ENCODE assay signal across 12 mouse cellular contexts in genomic region chr3:107750775-107751540, GRCm38 (mm10). TPM values are rescaled to one million over a fixed set of nuclear protein-coding genes. Genes with fewer than 3 reads are reported as not detected.
A peak's percentile ranks its signal among the peaks of the same experiment; 100 is the strongest.
DNase-seq lines count a peak whose midpoint lies in the region; ATAC-seq and TF ChIP-seq lines count a peak whose summit lies in the region.
"Had no signal": no experiment of that assay in that cellular context is flagged by ENCODE, and none has a peak within 500 bp of the region (broad histone marks: within the 10 kb centered on the region; RNA-seq: fewer than 3 reads in every experiment).

No protein-coding gene starts in this region.

- TF ChIP-seq RAD21 in CH12.LX (IDR thresholded peaks at IDR 0.05; ENCODE audit: low read depth, low read length), result no peak

- in situ Hi-C loops in CH12.LX (cut with MboI; ENCODE audit: low pct_ligation_motif_present, low pct_unique_long_range_greater_than_20kb, low sequenced_read_pairs), result loop anchor here (10.0 kb wide), 1 partner anchor 46 kb away; no protein-coding TSS in a partner anchor

- dilution Hi-C loops in CH12.LX (cut with MboI; ENCODE audit: extremely low pct_ligation_motif_present, extremely low pct_unique_long_range_greater_than_20kb, low sequenced_read_pairs), result no loop called here

- no peaks in the 10 kb centered on the region for H3K4me1 ChIP-seq in heart, embryonic 12.5 days (replicated peaks)
- peaks cover 7 to 56% of the 10 kb centered on the region in 2 experiments for H3K4me1 ChIP-seq in CH12.LX (ENCODE audit: control insufficient read depth in 1 of 2, insufficient read depth in 2 of 2)
- peaks cover 15% of the 10 kb centered on the region; the same call in 1 of the 2 replicates for H3K4me1 ChIP-seq in limb, embryonic 10.5 days
- peaks cover 6% of the 10 kb centered on the region; the same call in 1 of the 2 replicates for H3K4me1 ChIP-seq in intestine, embryonic 16.5 days (ENCODE audit: control insufficient read depth, insufficient read depth, low read length)
- H3K4me1 ChIP-seq in liver, embryonic 11.5 days (replicated peaks; ENCODE audit: control insufficient read depth, insufficient read depth, low read length), result no peaks in the 10 kb centered on the region

- H3K27ac ChIP-seq in heart, embryonic 12.5 days (ENCODE audit: poor library complexity, severe bottlenecking), result no peak overlapping the region
- H3K27ac ChIP-seq in CH12.LX (ENCODE audit: insufficient read depth, low read depth), result no peak overlapping the region
- H3K27ac ChIP-seq in limb, embryonic 10.5 days, result peak overlapping the region; percentile 39; the same call in 1 of the 2 replicates
- H3K27ac ChIP-seq in intestine, embryonic 16.5 days (ENCODE audit: low read length), result no peak overlapping the region
- H3K27ac ChIP-seq in liver, embryonic 11.5 days (ENCODE audit: low read depth, low read length), result no peak overlapping the region
- H3K27ac ChIP-seq: liver, embryonic 15.5 days had no signal

- no peaks in the 10 kb centered on the region for H3K9me3 ChIP-seq in heart, embryonic 12.5 days (replicated peaks)
- H3K9me3 ChIP-seq in CH12.LX (replicated peaks; ENCODE audit: low read length), result no peaks in the 10 kb centered on the region
- H3K9me3 ChIP-seq in limb, embryonic 10.5 days (replicated peaks), result no peaks in the 10 kb centered on the region
- H3K9me3 ChIP-seq in intestine, embryonic 16.5 days (ENCODE audit: control insufficient read depth, low read length), result no peaks in the 10 kb centered on the region
- no peaks in the 10 kb centered on the region for H3K9me3 ChIP-seq in liver, embryonic 11.5 days (ENCODE audit: control insufficient read depth, low read length)
- H3K9me3 ChIP-seq: G1E; liver, embryonic 15.5 days had no signal

- peaks cover 77% of the 10 kb centered on the region for H3K36me3 ChIP-seq in heart, embryonic 12.5 days
- peaks cover 3 to 97% of the 10 kb centered on the region in 2 experiments for H3K36me3 ChIP-seq in CH12.LX (replicated peaks in 1 of 2; ENCODE audit: control insufficient read depth in 1 of 2, insufficient read depth in 1 of 2, low read length in 1 of 2)
- H3K36me3 ChIP-seq in limb, embryonic 10.5 days, result peaks cover 34% of the 10 kb centered on the region
- 0 out of 2 replicates have a peak, but pooled peaks cover 9% of the 10 kb centered on the region for H3K36me3 ChIP-seq in intestine, embryonic 16.5 days (ENCODE audit: control insufficient read depth, insufficient read depth, low read length)
- peaks cover 10% of the 10 kb centered on the region; the same call in 1 of the 2 replicates for H3K36me3 ChIP-seq in liver, embryonic 11.5 days (ENCODE audit: control insufficient read depth, insufficient read depth, low read length)
- H3K36me3 ChIP-seq: G1E had no signal

- no peaks in the 10 kb centered on the region for H3K27me3 ChIP-seq in heart, embryonic 12.5 days (replicated peaks)
- no peaks in the 10 kb centered on the region for H3K27me3 ChIP-seq in CH12.LX (replicated peaks)
- H3K27me3 ChIP-seq in limb, embryonic 10.5 days (ENCODE audit: low read depth, poor library complexity, severe bottlenecking), result peaks cover 3% of the 10 kb centered on the region; the same call in 1 of the 2 replicates
- 0 out of 2 replicates have a peak, but pooled peaks cover 3% of the 10 kb centered on the region for H3K27me3 ChIP-seq in intestine, embryonic 16.5 days (replicated peaks; ENCODE audit: control insufficient read depth, insufficient read depth, low read length)
- H3K27me3 ChIP-seq in liver, embryonic 11.5 days (replicated peaks; ENCODE audit: control insufficient read depth, insufficient read depth, low read length), result no peaks in the 10 kb centered on the region
- H3K27me3 ChIP-seq: liver, embryonic 15.5 days had no signal

- WGBS in heart, embryonic 12.5 days, result 70% methylated on average over 9 of the region's 9 CpGs
- WGBS in limb, embryonic 10.5 days, result 78% methylated on average over 9 of the region's 9 CpGs
- WGBS in intestine, embryonic 16.5 days, result 62% methylated on average over 9 of the region's 9 CpGs
- 64% methylated on average over 9 of the region's 9 CpGs for WGBS in liver, embryonic 11.5 days

- TF ChIP-seq CTCF in CH12.LX (conservative IDR thresholded peaks at IDR 0.05 in 1 of 2, IDR thresholded peaks at IDR 0.05 in 1 of 2; ENCODE audit: low read depth in 2 of 2, low read length in 2 of 2), result no peak

- no peak for ATAC-seq in heart, embryonic 12.5 days (ENCODE audit: insufficient number of reproducible peaks, low FRiP score)
- ATAC-seq in intestine, embryonic 16.5 days, result no peak
- no peak for ATAC-seq in liver, embryonic 11.5 days (replicated peaks; ENCODE audit: low FRiP score)

- H3K4me3 ChIP-seq in heart, embryonic 12.5 days, result no peak overlapping the region
- no peak overlapping the region for H3K4me3 ChIP-seq in CH12.LX (replicated peaks in 1 of 3; ENCODE audit: low read depth in 2 of 3, low read length in 2 of 3, poor library complexity in 1 of 3)
- no peak overlapping the region for H3K4me3 ChIP-seq in limb, embryonic 10.5 days
- no peak overlapping the region for H3K4me3 ChIP-seq in intestine, embryonic 16.5 days (ENCODE audit: low read length)
- H3K4me3 ChIP-seq in liver, embryonic 11.5 days (ENCODE audit: low read depth, low read length), result no peak overlapping the region
- H3K4me3 ChIP-seq: liver, embryonic 15.5 days had no signal

- no peaks in the 10 kb centered on the region for H3K79me2 ChIP-seq in CH12.LX (replicated peaks; ENCODE audit: control insufficient read depth, extremely low read depth, insufficient read depth, poor library complexity, severe bottlenecking)

- TF ChIP-seq POLR2A in CH12.LX (IDR thresholded peaks at IDR 0.05; ENCODE audit: low read depth, low read length), result no peak

- no peak overlapping the region for H3K4me2 ChIP-seq in heart, embryonic 12.5 days
- H3K4me2 ChIP-seq in CH12.LX (ENCODE audit: insufficient read depth, low read depth, poor library complexity, severe bottlenecking), result no peak overlapping the region
- no peak overlapping the region for H3K4me2 ChIP-seq in intestine, embryonic 16.5 days (ENCODE audit: low read depth, low read length)
- no peak overlapping the region for H3K4me2 ChIP-seq in liver, embryonic 11.5 days
- H3K4me2 ChIP-seq: liver, embryonic 15.5 days; midbrain, embryonic 11.5 days had no signal

- no peak for TF ChIP-seq EP300 in CH12.LX (IDR thresholded peaks at IDR 0.05; ENCODE audit: low read length)

- peak; percentile 94 for DNase-seq in heart, adult 11 months
- DNase-seq in CH12.LX (ENCODE audit: extremely low read depth), result peak; percentile 34
- peak; percentile 59 for DNase-seq in cerebellum, adult 11 months
- DNase-seq in limb, embryonic 10.5 days (ENCODE audit: low spot score), result no peak
- no peak for DNase-seq in liver, embryonic 11.5 days (ENCODE audit: low spot score)
- DNase-seq in kidney, postnatal 10 days, result no peak
- DNase-seq: heart, postnatal 4 days had no signal

- no peak overlapping the region for H3K9ac ChIP-seq in heart, embryonic 12.5 days
- H3K9ac ChIP-seq in CH12.LX (ENCODE audit: insufficient read depth, low read depth), result no peak overlapping the region
- H3K9ac ChIP-seq in intestine, embryonic 16.5 days (ENCODE audit: low read depth, low read length), result no peak overlapping the region
- H3K9ac ChIP-seq in liver, embryonic 11.5 days (ENCODE audit: low read depth, low read length), result no peak overlapping the region
- H3K9ac ChIP-seq: liver, embryonic 15.5 days had no signal

TF ChIP-seq in CH12.LX, 34 proteins besides CTCF, POLR2A, EP300 and RAD21:
- TF ChIP-seq ZMIZ1 (IDR thresholded peaks at IDR 0.05; ENCODE audit: low read depth, low read length), result no peak
- TF ChIP-seq MAFK (IDR thresholded peaks at IDR 0.05; ENCODE audit: insufficient replicate concordance, low read length), result peak; percentile 79
- no peak for TF ChIP-seq TBP (conservative IDR thresholded peaks at IDR 0.05; ENCODE audit: low read depth, low read length)
- TF ChIP-seq ZKSCAN1 (IDR thresholded peaks at IDR 0.05; ENCODE audit: borderline replicate concordance, low read depth, low read length), result no peak
- no peak for TF ChIP-seq BHLHE40 (IDR thresholded peaks at IDR 0.05; ENCODE audit: low read depth, low read length)
- TF ChIP-seq MAX (IDR thresholded peaks at IDR 0.05; ENCODE audit: low read length), result no peak
- 0 out of 2 replicates have a peak, but pooled peaks have one; percentile 8 for TF ChIP-seq ETS1 (conservative IDR thresholded peaks at IDR 0.05; ENCODE audit: low read depth, low read length)
- no peak for TF ChIP-seq RCOR1 (conservative IDR thresholded peaks at IDR 0.05; ENCODE audit: low read depth, low read length)

RNA-seq across cellular contexts. Expression of gene Csf1, which starts 9.3 kb away (rescaled TPM):
- polyA plus RNA-seq in heart, embryonic 12.5 days (2016; fragmentation: Nextera tagmentation; extraction: Ambion mirVana), result 12.7 and 12.8 TPM in 2 replicates
- 2.5 and 3.4 TPM in 2 replicates for total RNA-seq in CH12.LX (2012; rRNA removed)
- 2.9 and 3.4 TPM in 2 replicates for total RNA-seq in CH12.LX (2014; rRNA removed)
- 15.0 and 17.4 TPM in 2 replicates for polyA plus RNA-seq in CH12.LX (2012; ENCODE audit: insufficient read length, low read depth)
- polyA plus RNA-seq in limb, embryonic 10.5 days (2016; fragmentation: Nextera tagmentation; extraction: Ambion mirVana), result 3.4 and 4.6 TPM in 2 replicates
- 11.8 and 13.9 TPM in 2 replicates for polyA plus RNA-seq in intestine, embryonic 16.5 days (2015; fragmentation: Nextera tagmentation; extraction: Ambion mirVana)
- 10.7 TPM in 2 replicates for polyA plus RNA-seq in liver, embryonic 11.5 days (2014; fragmentation: Nextera tagmentation; extraction: Ambion mirVana)

RNA-seq across cellular contexts. Expression of gene Ahcyl1, which starts 54.6 kb away (rescaled TPM):
- polyA plus RNA-seq in heart, embryonic 12.5 days (2016; fragmentation: Nextera tagmentation; extraction: Ambion mirVana), result 69.3 and 74.0 TPM in 2 replicates
- total RNA-seq in CH12.LX (2012; rRNA removed) (27.3 and 31.3 TPM in 2 replicates), CH12.LX (2014; rRNA removed) (22.7 and 32.5 TPM in 2 replicates)
- 83.4 and 86.4 TPM in 2 replicates for polyA plus RNA-seq in CH12.LX (2012; ENCODE audit: insufficient read length, low read depth)
- 83.4 and 98.2 TPM in 2 replicates for polyA plus RNA-seq in limb, embryonic 10.5 days (2016; fragmentation: Nextera tagmentation; extraction: Ambion mirVana)
- 43.6 and 63.5 TPM in 2 replicates for polyA plus RNA-seq in intestine, embryonic 16.5 days (2015; fragmentation: Nextera tagmentation; extraction: Ambion mirVana)
- polyA plus RNA-seq in liver, embryonic 11.5 days (2014; fragmentation: Nextera tagmentation; extraction: Ambion mirVana), result 69.0 and 76.3 TPM in 2 replicates

Comparison
In these comparisons a context has a peak if more than half of its experiments do, and no peak if none do; other contexts are left out.
1. DNase-seq: peak in heart, adult 11 months (single experiment), CH12.LX (single experiment) and cerebellum, adult 11 months (single experiment); none in limb, embryonic 10.5 days (single experiment), liver, embryonic 11.5 days (single experiment) and kidney, postnatal 10 days (single experiment).